Mouse (Mus musculus) MEL (cell line): ENCODE data around the gene Ccnk. TPM values are rescaled to one million over a fixed set of nuclear protein-coding genes. Genes with fewer than 3 reads are reported as not detected.

Source experiments
- DNase-seq: peaks from one replicate; pipeline ENCODE4 v3.0.0; 2011; ENCODE audit warnings: low read depth, low spot score
- H3K27ac ChIP-seq: 2 replicates; pipeline ENCODE4 v1.5.1; 2012; ENCODE audit warnings: low read depth, mild to moderate bottlenecking, control low read depth, low read length, moderate library complexity; ENCODE audit not compliant: control insufficient read depth
- H3K27me3 ChIP-seq, 2 experiments: fragments of 150-350 bp in 1 of 2; sonication (generic) in 1 of 2; 2 replicates each; pipeline ENCODE4 v1.6.1; 2012; ENCODE audit warnings: low read length in 2 of 2, mild to moderate bottlenecking in 2 of 2, improper control_type of control experiment in 1 of 2, moderate library complexity in 1 of 2; ENCODE audit not compliant: insufficient read depth in 2 of 2, control insufficient read depth in 1 of 2
- H3K36me3 ChIP-seq, 2 experiments: 2 replicates each; pipeline ENCODE4 v1.6.1; 2012 to 2014; ENCODE audit warnings: low read length in 2 of 2, improper control_type of control experiment in 1 of 2, inconsistent platforms in 1 of 2, mild to moderate bottlenecking in 1 of 2; ENCODE audit not compliant: insufficient read depth in 2 of 2, control insufficient read depth in 1 of 2
- H3K4me1 ChIP-seq, 2 experiments: fragments of 150-350 bp in 1 of 2; sonication (generic) in 1 of 2; 2 replicates each; pipeline ENCODE4 v1.6.1; 2012; ENCODE audit warnings: low read length in 2 of 2, improper control_type of control experiment in 1 of 2, mild to moderate bottlenecking in 1 of 2; ENCODE audit not compliant: insufficient read depth in 2 of 2, control insufficient read depth in 1 of 2
- H3K4me3 ChIP-seq, 2 experiments: fragments of 150-350 bp in 1 of 2; sonication (generic) in 1 of 2; 2 replicates each; pipeline ENCODE4 v1.5.1; 2012; ENCODE audit warnings: low read depth in 2 of 2, low read length in 2 of 2, mild to moderate bottlenecking in 2 of 2, moderate library complexity in 2 of 2, control low read depth in 1 of 2, improper control_type of control experiment in 1 of 2; ENCODE audit not compliant: control insufficient read depth in 1 of 2, insufficient read depth in 1 of 2
- H3K79me2 ChIP-seq: 2 replicates; pipeline ENCODE4 v1.6.1; 2012; ENCODE audit warnings: mild to moderate bottlenecking, low read length, moderate library complexity; ENCODE audit not compliant: control insufficient read depth, poor library complexity, insufficient read depth
- H3K9ac ChIP-seq: 2 replicates; pipeline ENCODE4 v1.6.1; 2012; ENCODE audit warnings: low read depth, mild to moderate bottlenecking, control low read depth, low read length, moderate library complexity; ENCODE audit not compliant: control insufficient read depth, poor library complexity, severe bottlenecking
- H3K9me3 ChIP-seq: fragments of 150-350 bp; sonication (generic); replicated peaks from 2 replicates; pipeline ENCODE4 v1.6.1; 2012; ENCODE audit warnings: mild to moderate bottlenecking, low read length, improper control_type of control experiment, moderate library complexity; ENCODE audit not compliant: insufficient read depth
- CTCF ChIP-seq, 3 experiments: IDR thresholded peaks in 2 of 3; conservative IDR thresholded peaks in 1 of 3; 2 replicates each; pipeline ENCODE4 v1.5.1; 2011 to 2012; ENCODE audit warnings: low read length in 3 of 3, low read depth in 2 of 3, mild to moderate bottlenecking in 2 of 3, improper control_type of control experiment in 1 of 3, inconsistent platforms in 1 of 3, mixed read lengths in 1 of 3, moderate library complexity in 1 of 3; ENCODE audit not compliant: control insufficient read depth in 1 of 3, insufficient read depth in 1 of 3, poor library complexity in 1 of 3, severe bottlenecking in 1 of 3
- E2F4 ChIP-seq: IDR thresholded peaks from 2 replicates; pipeline ENCODE4 v1.6.1; 2011; ENCODE audit warnings: low read depth, low read length, improper control_type of control experiment, borderline replicate concordance
- EP300 ChIP-seq, 2 experiments: IDR thresholded peaks; 2 replicates each; pipeline ENCODE4 v1.6.1; 2011; ENCODE audit warnings: improper control_type of control experiment in 2 of 2, low read length in 2 of 2, low read depth in 1 of 2, mild to moderate bottlenecking in 1 of 2
- GABPA ChIP-seq: IDR thresholded peaks from 2 replicates; pipeline ENCODE4 v1.6.1; 2012; ENCODE audit warnings: low read depth, mild to moderate bottlenecking, inconsistent platforms, low read length, improper control_type of control experiment, moderate library complexity
- MAZ ChIP-seq: IDR thresholded peaks from 2 replicates; pipeline ENCODE4 v1.6.1; 2012; ENCODE audit warnings: low read depth, mild to moderate bottlenecking, inconsistent platforms, low read length, improper control_type of control experiment
- MEF2A ChIP-seq: IDR thresholded peaks from 2 replicates; pipeline ENCODE4 v1.6.1; 2014; ENCODE audit warnings: low read depth, mild to moderate bottlenecking, inconsistent platforms, low read length, improper control_type of control experiment; ENCODE audit not compliant: poor library complexity, insufficient replicate concordance, severe bottlenecking; ENCODE audit errors: extremely low read depth
- MXI1 ChIP-seq: IDR thresholded peaks from 2 replicates; pipeline ENCODE4 v1.6.1; 2011; ENCODE audit warnings: mild to moderate bottlenecking, low read depth, low read length, improper control_type of control experiment
- MYB ChIP-seq: IDR thresholded peaks from 2 replicates; pipeline ENCODE4 v1.6.1; 2011; ENCODE audit warnings: mild to moderate bottlenecking, low read depth, low read length, improper control_type of control experiment
- NELFE ChIP-seq: IDR thresholded peaks from 2 replicates; pipeline ENCODE4 v1.6.1; 2011; ENCODE audit warnings: low read depth, low read length, improper control_type of control experiment
- NRF1 ChIP-seq: IDR thresholded peaks from 2 replicates; pipeline ENCODE4 v1.6.1; 2014; ENCODE audit warnings: low read depth, mild to moderate bottlenecking, inconsistent platforms, low read length, improper control_type of control experiment, moderate library complexity; ENCODE audit not compliant: poor library complexity, insufficient read depth, severe bottlenecking
- POLR2AphosphoS5 ChIP-seq: IDR thresholded peaks from 2 replicates; pipeline ENCODE4 v1.6.1; 2012; ENCODE audit warnings: low read depth, borderline replicate concordance, mild to moderate bottlenecking, inconsistent platforms, low read length, moderate library complexity, mixed read lengths
- RCOR1 ChIP-seq: IDR thresholded peaks from 2 replicates; pipeline ENCODE4 v1.6.1; 2012; ENCODE audit warnings: low read depth, mild to moderate bottlenecking, inconsistent platforms, low read length, improper control_type of control experiment
- SIN3A ChIP-seq: IDR thresholded peaks from 2 replicates; pipeline ENCODE4 v1.6.1; 2012; ENCODE audit warnings: low read length, improper control_type of control experiment, inconsistent platforms
- SMC3 ChIP-seq: IDR thresholded peaks from 2 replicates; pipeline ENCODE4 v1.6.1; 2011; ENCODE audit warnings: low read depth, low read length, improper control_type of control experiment
- TBP ChIP-seq: IDR thresholded peaks from 2 replicates; pipeline ENCODE4 v1.8.0; 2011; ENCODE audit warnings: low read depth, low read length, improper control_type of control experiment
- USF1 ChIP-seq: IDR thresholded peaks from 2 replicates; pipeline ENCODE4 v1.6.1; 2014; ENCODE audit warnings: low read depth, mild to moderate bottlenecking, inconsistent platforms, low read length, improper control_type of control experiment, moderate library complexity
- ZC3H11A ChIP-seq: IDR thresholded peaks from 2 replicates; pipeline ENCODE4 v1.6.1; 2012; ENCODE audit warnings: low read depth, mild to moderate bottlenecking, inconsistent platforms, low read length, improper control_type of control experiment
- ZKSCAN1 ChIP-seq: IDR thresholded peaks from 2 replicates; pipeline ENCODE4 v1.6.1; 2012; ENCODE audit warnings: low read depth, mild to moderate bottlenecking, inconsistent platforms, low read length, improper control_type of control experiment, moderate library complexity
- ZMIZ1 ChIP-seq: IDR thresholded peaks from 2 replicates; pipeline ENCODE4 v1.6.1; 2012; ENCODE audit warnings: low read depth, mild to moderate bottlenecking, inconsistent platforms, low read length, improper control_type of control experiment, moderate library complexity
- polyA plus RNA-seq, 2 experiments: library from polyadenylated mRNA; stranded (reverse) in 1 of 2; unstranded in 1 of 2; fragments of >175 nt in 1 of 2; fragments of >200 nt in 1 of 2; gene quantifications; 2 replicates each; pipeline versions ENCODE4 v1.2.1 to v1.2.4; 2012; ENCODE audit warnings: low replicate concordance in 2 of 2, low read depth in 1 of 2; ENCODE audit not compliant: insufficient read length in 2 of 2, insufficient read depth in 1 of 2, missing spikeins in 1 of 2
- total RNA-seq: library from RNA; depleted of rRNA; stranded (reverse); fragments of 300-350 nt; gene quantifications from 2 replicates; pipeline ENCODE4 v1.2.3, GENCODE M21; 2012

Gene Ccnk
- total and polyA plus RNA-seq, 3 experiments, result 7.6 to 69.6 (median 62.8) TPM

- Histone ChIP-seq H3K9ac (no peak overlapping the region), H3K27ac (no peak overlapping the region), H3K27me3 (no peaks in the 10 kb centered on the region), H3K36me3 (no peaks in the 10 kb centered on the region), H3K4me3 (no peak overlapping the region), H3K79me2 (peaks cover 2% of the 10 kb centered on the region; the same call in 1 of the 2 replicates), H3K9me3 (no peaks in the 10 kb centered on the region), H3K4me1 (no peaks in the 10 kb centered on the region)
- DNase-seq, result no peak
- TF ChIP-seq NRF1 (no peak), NELFE (no peak), TBP (no peak), RCOR1 (no peak), E2F4 (no peak), MEF2A (no peak), MXI1 (no peak), GABPA (no peak), ZMIZ1 (no peak), SMC3 (no peak), MYB (no peak), ZC3H11A (no peak), USF1 (no peak), SIN3A (no peak), EP300 (IDR thresholded peaks at IDR 0.05; ENCODE audit: low read depth in 1 of 2, low read length in 2 of 2) (no peak), MAZ (no peak), POLR2AphosphoS5 (no peak), CTCF (IDR thresholded peaks at IDR 0.05 in 2 of 3, conservative IDR thresholded peaks at IDR 0.05 in 1 of 3; ENCODE audit: control insufficient read depth in 1 of 3, insufficient read depth in 1 of 3, low read depth in 2 of 3, low read length in 3 of 3, poor library complexity in 1 of 3, severe bottlenecking in 1 of 3) (no peak), ZKSCAN1 (no peak)
Measured at GRCm38 (mm10) chr12:108237300-108238006, 58.1 kb downstream of the Ccnk start.

DNA sequence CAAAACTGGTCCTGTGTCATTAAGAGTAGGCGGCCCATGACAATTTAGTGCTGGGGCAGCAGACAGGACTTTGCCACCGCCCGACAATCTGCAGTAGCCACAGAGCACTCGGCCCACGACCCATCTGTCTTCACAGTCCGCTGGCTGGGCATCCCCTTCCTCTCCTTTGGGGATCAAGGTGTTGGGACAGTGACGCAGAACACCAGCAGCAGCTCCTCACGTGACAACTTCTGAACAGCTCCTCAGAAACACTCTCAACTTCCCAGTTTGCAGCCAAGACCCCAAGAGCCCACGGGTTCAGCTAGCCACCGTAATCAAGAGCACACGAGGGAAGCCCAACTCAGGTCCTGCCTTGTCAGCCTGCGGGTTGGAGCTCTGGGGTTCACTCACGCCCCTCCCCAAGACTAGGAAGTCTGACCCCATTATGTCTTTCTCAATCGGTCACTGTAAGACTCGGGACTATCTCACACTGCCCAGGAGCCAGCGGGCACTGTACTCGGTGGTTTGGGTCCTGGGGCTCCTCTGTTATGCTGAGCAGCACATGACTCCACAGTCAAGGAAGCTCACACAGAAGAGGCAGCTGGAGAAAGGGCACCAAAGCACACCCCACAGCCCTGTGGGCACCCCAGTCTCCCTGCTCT lies 59.1 kb downstream of the Ccnk start:
- Histone ChIP-seq H3K4me3 (no peak overlapping the region), H3K27me3 (no peaks in the 10 kb centered on the region), H3K9ac (no peak overlapping the region), H3K79me2 (peaks cover 5% of the 10 kb centered on the region; the same call in 1 of the 2 replicates), H3K36me3 (no peaks in the 10 kb centered on the region), H3K9me3 (no peaks in the 10 kb centered on the region), H3K4me1 (no peaks in the 10 kb centered on the region), H3K27ac (no peak overlapping the region)
- DNase-seq, result no peak
- TF ChIP-seq E2F4, result no peak
